Mouse (Mus musculus) megakaryocyte, embryonic 14.5 days (primary cell): ENCODE measurements around the gene Rps11.

Experiments used
- FLI1 ChIP-seq: IDR thresholded peaks from 2 replicates; pipeline ENCODE4 v1.6.1; 2012; ENCODE audit warnings: low read length, inconsistent platforms, mixed read lengths
- GATA1 ChIP-seq: IDR thresholded peaks from 3 replicates; pipeline ENCODE4 v1.6.1; 2012; ENCODE audit warnings: mixed read lengths, low read length, inconsistent platforms, borderline replicate concordance

DNA sequence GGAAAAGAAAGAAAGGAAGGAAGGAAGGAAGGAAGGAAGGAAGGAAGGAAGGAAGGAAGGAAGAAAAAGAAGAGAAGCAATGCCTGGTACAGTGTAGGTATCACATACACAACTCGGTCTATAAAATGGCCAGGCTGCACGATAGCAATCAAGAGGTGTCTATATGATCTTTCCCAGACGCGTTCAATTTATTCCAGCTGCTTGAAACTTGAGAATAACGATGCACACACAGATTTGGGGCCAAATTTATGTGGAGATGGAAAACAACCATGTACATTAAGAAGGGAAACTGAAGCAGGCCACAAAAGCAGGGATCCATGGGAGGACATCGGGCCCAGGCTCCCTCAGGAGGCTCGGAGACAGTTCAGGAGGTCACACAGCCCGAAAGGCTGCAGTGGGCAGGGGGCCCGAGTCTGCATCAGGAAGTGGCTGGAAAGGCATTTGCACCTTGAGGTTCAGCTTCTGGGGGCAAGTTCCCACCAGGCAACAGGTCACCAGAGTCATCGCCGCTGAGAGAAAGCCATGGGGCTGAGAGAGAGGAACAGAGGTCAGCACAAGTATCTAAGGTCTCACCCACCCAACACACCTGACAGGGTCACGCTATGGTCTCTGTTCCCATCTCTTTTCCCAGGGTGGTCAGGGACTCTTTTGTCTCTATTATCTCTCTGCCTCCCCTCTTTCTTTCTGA is 31.3 kb downstream of the Rps11 start:
- TF ChIP-seq FLI1: no peak
- TF ChIP-seq GATA1: no peak
